Mouse (Mus musculus): ENCODE results near the gene Teddm2. TPM values are rescaled to one million over a fixed set of nuclear protein-coding genes. Genes with fewer than 3 reads are reported as not detected.
"Not testable (repeated sequence)": the region's sequence is repeated elsewhere in the genome, so short reads cannot be mapped to it uniquely, and the experiment has no call there.

The Teddm2 gene
- polyA plus RNA-seq, 1 experiment from 2014 or later, result 1.4 TPM

DNA sequence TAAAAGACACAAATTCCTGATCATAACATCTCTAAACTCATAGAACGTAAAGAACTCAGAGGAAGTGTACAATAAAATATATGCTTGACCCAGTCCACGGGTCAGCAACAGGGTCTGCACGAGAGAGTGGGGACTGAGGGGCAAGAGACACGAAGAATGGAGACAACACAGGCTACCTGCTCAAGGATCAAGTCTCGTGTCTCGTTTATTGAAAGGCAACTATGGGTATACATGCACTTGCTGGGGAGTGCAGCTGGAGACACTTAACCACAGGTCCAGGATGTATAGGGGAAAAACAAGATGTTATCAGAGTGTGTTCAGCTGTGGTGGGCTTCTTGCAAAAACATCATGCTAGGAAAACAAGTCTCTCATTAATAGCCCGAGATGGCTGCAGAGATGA is 47.3 kb downstream of the Teddm2 start:
- H3K36me3 ChIP-seq (replicated peaks); H3K4me1 ChIP-seq; H3K9me3 ChIP-seq; ATAC-seq (replicated peaks); H3K4me3 ChIP-seq; H3K27me3 ChIP-seq (replicated peaks); H3K4me2 ChIP-seq; H3K27ac ChIP-seq; H3K9ac ChIP-seq: not testable (repeated sequence)
- WGBS, result 82% methylated on average over 7 of the region's 7 CpGs

DNA sequence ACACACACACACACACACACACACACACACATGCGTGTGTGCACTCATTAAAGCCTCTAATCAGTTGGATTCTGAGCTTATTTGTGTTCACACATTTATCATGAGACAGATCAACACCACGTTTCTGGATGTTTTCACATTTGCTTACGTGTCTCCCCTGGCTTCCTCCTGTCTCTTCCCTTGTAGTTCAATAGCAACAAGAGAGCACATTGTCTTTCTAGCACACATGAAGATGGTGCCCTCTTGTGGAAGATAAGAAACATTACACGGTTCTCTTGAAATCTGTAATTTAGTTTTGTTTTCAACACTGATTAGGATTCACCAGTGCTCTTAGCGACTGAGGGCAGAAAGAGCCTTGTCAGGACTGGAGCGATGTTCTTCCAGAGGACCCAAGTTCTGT is 53.2 kb downstream of the Teddm2 start:
- H3K4me3 ChIP-seq, result no peak overlapping the region
- no peaks in the 10 kb centered on the region for H3K27me3 ChIP-seq (replicated peaks)
- H3K9ac ChIP-seq, result no peak overlapping the region
- no peaks in the 10 kb centered on the region for H3K9me3 ChIP-seq
- WGBS, result 26% methylated on average over 6 of the region's 6 CpGs
- H3K27ac ChIP-seq, result no peak overlapping the region
- H3K4me1 ChIP-seq, result no peaks in the 10 kb centered on the region
- ATAC-seq (replicated peaks), result no peak
- no peaks in the 10 kb centered on the region for H3K36me3 ChIP-seq (replicated peaks)
- no peak overlapping the region for H3K4me2 ChIP-seq

DNA sequence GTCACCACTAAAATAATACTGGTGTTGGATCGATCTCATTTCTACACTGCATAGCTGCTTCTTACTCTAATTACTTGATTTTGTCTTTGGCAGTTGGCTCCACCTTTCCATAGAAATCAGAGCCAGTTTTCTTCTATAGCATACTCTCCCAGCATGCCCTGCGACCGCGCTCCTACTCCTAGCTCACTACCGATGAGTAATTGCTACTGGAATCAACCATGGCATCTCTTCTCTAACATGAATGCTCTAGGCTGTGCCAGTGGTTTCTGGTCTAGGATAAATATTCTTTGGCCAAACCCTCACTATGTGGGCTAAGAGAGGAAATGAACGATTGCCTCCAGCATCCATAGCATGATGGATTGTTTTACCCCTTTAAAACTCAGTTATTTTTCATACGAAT is 53.6 kb downstream of the Teddm2 start:
- Histone ChIP-seq H3K9me3 (no peaks in the 10 kb centered on the region), H3K9ac (no peak overlapping the region), H3K36me3 (replicated peaks) (no peaks in the 10 kb centered on the region), H3K27ac (no peak overlapping the region), H3K4me1 (no peaks in the 10 kb centered on the region), H3K27me3 (replicated peaks) (no peaks in the 10 kb centered on the region), H3K4me2 (no peak overlapping the region), H3K4me3 (no peak overlapping the region)
- no peak for ATAC-seq (replicated peaks)
- 93% methylated on average over 7 of the region's 7 CpGs for WGBS

DNA sequence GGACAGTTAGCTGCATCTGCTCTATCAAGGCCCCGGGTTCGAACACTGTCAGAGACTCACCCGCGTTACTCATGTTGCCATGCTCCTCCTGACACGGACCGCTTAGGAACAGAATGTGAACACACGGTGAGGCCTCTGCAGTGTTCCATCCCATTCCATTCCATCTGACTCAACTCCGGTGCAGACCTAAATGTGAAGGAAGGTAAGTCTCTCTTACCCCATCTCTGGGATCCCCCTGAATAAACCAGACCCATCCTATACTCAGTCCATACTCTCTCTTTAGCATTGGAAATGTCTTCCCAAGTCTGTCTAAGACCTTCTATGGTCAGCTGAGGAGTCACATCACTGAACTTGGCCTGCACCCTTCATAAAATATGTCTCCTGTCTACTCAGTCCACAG is 56.0 kb downstream of the Teddm2 start, which contains the start of gene Rgsl1:
Gene Rgsl1 (minus strand): TSS at position 101 of the 400 bp plus-strand sequence.
- H3K27ac ChIP-seq, result no peak within 1 kb of the TSS
- no peaks in the 10 kb centered on the region for H3K27me3 ChIP-seq (replicated peaks)
- no peaks in the 10 kb centered on the region for H3K9me3 ChIP-seq
- no peak within 1 kb of the TSS for H3K9ac ChIP-seq
- ATAC-seq (replicated peaks), result no peak
- H3K4me3 ChIP-seq, result no peak within 1 kb of the TSS
- no peaks in the 10 kb centered on the region for H3K4me1 ChIP-seq
- no peak within 1 kb of the TSS for H3K4me2 ChIP-seq
- H3K36me3 ChIP-seq (replicated peaks), result no peaks in the 10 kb centered on the region
- WGBS, result 96% methylated on average over 8 of the region's 8 CpGs

DNA sequence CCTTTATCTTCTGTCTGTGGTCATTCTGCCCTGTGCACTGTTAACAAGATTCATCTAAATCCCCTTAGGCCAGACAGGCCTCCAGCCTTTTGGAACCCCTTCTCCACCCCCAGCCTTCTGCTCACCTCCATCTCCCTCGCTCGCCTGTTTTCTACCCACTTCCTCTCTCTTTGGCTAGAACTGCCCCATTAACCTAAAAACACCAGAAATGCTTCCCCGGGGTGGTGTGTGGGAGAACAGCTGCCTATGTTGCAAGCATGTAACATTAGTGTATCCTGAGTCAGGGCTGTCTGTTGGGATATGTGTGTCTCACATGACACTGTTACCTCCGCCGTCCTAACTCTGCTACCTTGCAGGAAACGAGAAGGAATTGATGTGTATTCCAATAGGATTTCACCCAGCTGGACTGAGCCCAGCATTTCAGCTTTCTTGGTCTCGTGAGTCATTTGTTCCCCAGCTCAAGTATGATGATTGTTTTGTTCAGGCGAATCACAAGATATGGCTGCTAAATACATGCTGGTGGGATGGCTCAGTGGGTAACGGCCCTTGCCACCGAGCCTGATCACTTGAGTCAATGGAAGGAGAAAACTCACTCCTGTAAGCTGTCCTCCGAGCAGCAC is 57.8 kb downstream of the Teddm2 start:
- Histone ChIP-seq H3K4me3 (no peak overlapping the region), H3K27ac (no peak overlapping the region), H3K4me2 (no peak overlapping the region), H3K9ac (no peak overlapping the region), H3K27me3 (replicated peaks) (no peaks in the 10 kb centered on the region), H3K36me3 (replicated peaks) (no peaks in the 10 kb centered on the region), H3K9me3 (no peaks in the 10 kb centered on the region), H3K4me1 (no peaks in the 10 kb centered on the region)
- ATAC-seq (replicated peaks), result no peak
- WGBS, result 87% methylated on average over 11 of the region's 11 CpGs

DNA sequence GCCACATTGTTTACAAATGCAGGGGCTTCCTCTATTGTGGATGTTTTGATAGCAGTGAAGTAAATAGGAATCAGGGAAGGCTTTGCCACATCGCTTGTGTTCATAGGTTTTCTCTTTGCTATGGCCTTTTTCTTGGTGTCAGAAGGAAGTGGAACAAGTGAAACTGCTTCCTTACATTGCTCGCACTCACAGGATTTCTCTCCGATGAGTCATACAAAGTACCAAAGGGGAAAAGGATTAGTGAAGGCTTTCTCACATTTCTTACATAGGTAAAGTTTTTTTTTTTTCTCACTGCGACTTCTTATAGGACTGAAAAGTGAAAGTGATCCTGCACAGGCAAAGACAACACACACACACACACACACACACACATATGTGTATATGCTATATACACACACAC is 64.0 kb downstream of the Teddm2 start:
- Histone ChIP-seq H3K4me2 (no peak overlapping the region), H3K36me3 (replicated peaks) (no peaks in the 10 kb centered on the region), H3K27me3 (replicated peaks) (no peaks in the 10 kb centered on the region), H3K4me3 (no peak overlapping the region), H3K27ac (no peak overlapping the region), H3K9me3 (no peaks in the 10 kb centered on the region), H3K4me1 (no peaks in the 10 kb centered on the region), H3K9ac (no peak overlapping the region)
- no peak for ATAC-seq (replicated peaks)
- whole genome bisulfite sequencing, result 87% methylated on average over 4 of the region's 4 CpGs

DNA sequence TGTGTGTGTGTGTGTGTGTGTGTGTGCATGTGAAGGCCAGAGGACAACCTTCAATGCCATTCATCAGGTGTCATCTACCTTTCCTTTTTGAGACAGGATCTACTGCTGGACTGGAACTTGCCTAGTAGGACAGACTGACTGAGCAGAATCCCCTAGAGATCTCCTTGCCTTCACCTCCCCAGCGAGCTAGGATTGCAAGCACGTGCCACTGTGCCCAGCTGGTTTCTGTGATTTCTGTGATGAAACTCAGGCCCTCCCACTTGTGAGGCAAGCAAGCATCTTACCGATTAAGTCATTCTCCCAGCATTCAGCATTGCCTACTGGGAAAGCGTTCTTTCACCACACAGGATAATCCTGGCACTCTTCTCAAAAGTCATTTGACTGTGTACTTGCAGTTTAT is 69.3 kb downstream of the Teddm2 start:
- Histone ChIP-seq H3K4me2 (no peak overlapping the region), H3K27me3 (replicated peaks) (no peaks in the 10 kb centered on the region)
- 85% methylated on average over 4 of the region's 4 CpGs for WGBS

DNA sequence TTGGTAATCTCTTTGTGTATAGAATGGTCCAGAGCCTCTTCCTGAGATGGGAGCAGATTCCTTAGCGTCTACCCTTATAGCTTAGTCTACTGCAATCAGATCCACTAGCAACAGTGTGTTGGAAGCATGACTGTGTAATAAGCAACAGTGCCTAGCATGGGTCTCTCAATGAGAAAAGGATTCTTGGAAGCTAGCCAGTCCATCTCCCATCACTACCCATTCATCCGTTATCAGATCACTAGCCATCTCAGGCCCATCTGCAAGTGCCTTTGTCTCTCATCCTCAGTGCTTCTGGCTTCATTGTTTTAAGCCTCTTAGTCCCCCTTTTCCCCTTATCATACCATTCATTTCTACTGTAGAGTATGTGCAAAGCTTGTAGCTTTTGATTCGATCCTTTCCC is 79.8 kb downstream of the Teddm2 start:
- ATAC-seq (replicated peaks), result no peak
- H3K4me1 ChIP-seq, result no peaks in the 10 kb centered on the region
- H3K9me3 ChIP-seq, result no peaks in the 10 kb centered on the region
- no peaks in the 10 kb centered on the region for H3K27me3 ChIP-seq (replicated peaks)
- H3K27ac ChIP-seq, result no peak overlapping the region
- WGBS, result 64% methylated on average over 3 of the region's 3 CpGs
- H3K9ac ChIP-seq, result no peak overlapping the region
- H3K4me2 ChIP-seq, result no peak overlapping the region
- no peak overlapping the region for H3K4me3 ChIP-seq
- H3K36me3 ChIP-seq (replicated peaks), result no peaks in the 10 kb centered on the region

More for the DNA sequence above, 69.3 kb downstream of the Teddm2 start:
- Histone ChIP-seq H3K9me3 (no peaks in the 10 kb centered on the region), H3K9ac (no peak overlapping the region), H3K27ac (no peak overlapping the region), H3K4me1 (no peaks in the 10 kb centered on the region), H3K4me3 (no peak overlapping the region), H3K36me3 (replicated peaks) (no peaks in the 10 kb centered on the region)
- no peak for ATAC-seq (replicated peaks)

DNA sequence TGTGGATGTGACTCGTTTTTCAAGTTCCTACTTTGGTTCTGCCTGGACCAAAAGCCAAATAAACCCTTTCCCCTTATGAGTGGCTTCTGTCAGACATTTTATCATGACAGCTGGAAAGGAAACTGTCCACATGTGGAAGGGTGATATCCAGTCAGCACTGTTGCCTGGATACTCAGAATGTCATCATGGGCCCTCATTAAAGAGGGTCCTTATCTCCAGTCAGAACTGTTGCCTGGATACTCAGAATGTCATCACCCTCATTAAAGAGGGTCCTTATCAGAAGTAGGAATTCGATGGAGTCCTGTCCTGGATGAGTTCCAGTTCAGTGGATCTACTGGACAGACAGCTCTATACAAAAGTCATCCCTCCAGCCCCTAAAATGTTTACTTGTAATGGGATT is 85.8 kb downstream of the Teddm2 start:
- Histone ChIP-seq H3K4me2 (no peak overlapping the region), H3K4me1 (no peaks in the 10 kb centered on the region), H3K36me3 (replicated peaks) (no peaks in the 10 kb centered on the region), H3K9ac (no peak overlapping the region), H3K9me3 (no peaks in the 10 kb centered on the region), H3K27me3 (replicated peaks) (no peaks in the 10 kb centered on the region), H3K4me3 (no peak overlapping the region), H3K27ac (no peak overlapping the region)
- 63% methylated on average over 2 of the region's 2 CpGs for WGBS
- no peak for ATAC-seq (replicated peaks)

DNA sequence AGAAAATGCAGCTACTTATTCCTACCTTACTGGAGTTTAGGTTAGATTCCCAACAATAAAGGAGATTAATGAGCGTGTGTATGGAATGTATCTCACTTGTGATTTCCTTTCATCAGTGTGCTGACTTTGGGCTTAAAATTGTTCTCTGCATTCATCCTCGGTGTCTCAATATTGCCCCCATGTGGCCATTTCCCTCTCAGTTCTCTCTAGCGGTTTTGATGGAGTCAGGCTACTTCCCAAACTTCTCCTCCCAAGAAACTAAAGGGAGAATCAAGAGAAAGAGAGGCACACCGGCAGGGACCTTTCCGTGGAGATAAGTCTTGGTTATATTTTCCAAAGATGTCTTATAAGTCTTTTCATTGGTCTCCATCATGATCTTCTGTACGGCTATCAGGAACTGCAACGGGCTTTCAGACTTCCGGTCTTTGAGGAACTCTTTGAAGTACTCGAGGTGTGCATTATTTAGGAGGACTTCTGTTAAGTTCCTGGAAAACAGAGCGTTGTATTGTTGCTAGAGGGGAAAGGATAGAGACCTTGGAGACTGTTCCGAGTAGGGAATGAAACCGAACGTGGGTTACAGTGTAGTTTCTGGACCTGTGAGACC is 92.5 kb downstream of the Teddm2 start:
- Histone ChIP-seq H3K4me1 (no peaks in the 10 kb centered on the region), H3K27ac (no peak overlapping the region), H3K36me3 (replicated peaks) (no peaks in the 10 kb centered on the region), H3K4me3 (no peak overlapping the region), H3K9me3 (no peaks in the 10 kb centered on the region), H3K4me2 (no peak overlapping the region), H3K9ac (no peak overlapping the region), H3K27me3 (replicated peaks) (no peaks in the 10 kb centered on the region)
- WGBS, result 51% methylated on average over 13 of the region's 13 CpGs
- no peak for ATAC-seq (replicated peaks)

DNA sequence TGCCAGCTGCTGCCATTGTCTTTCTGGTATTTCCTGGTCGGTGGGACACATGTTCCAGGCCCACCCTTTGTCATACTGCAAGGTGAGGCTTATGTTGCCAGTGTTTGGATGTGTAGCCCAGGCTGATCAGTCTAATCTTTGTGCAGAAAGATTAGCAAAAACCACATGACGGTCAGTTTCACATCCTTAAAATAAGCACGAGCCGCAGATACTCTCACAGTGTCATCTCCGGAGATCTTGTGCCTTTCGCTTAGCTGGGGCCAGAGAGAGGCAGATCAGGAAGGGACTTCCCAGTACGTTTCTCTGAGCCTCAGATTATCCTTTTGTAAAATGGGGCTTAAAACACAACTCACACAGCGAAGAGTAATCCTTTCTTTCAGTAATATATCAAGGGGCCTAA is 96.5 kb downstream of the Teddm2 start:
- H3K27me3 ChIP-seq (replicated peaks), result no peaks in the 10 kb centered on the region
- no peak overlapping the region for H3K27ac ChIP-seq
- whole genome bisulfite sequencing, result 47% methylated on average over 8 of the region's 8 CpGs
- no peaks in the 10 kb centered on the region for H3K9me3 ChIP-seq
- no peak overlapping the region for H3K4me2 ChIP-seq
- no peak for ATAC-seq (replicated peaks)
- no peaks in the 10 kb centered on the region for H3K4me1 ChIP-seq
- H3K36me3 ChIP-seq (replicated peaks), result no peaks in the 10 kb centered on the region
- H3K4me3 ChIP-seq, result no peak overlapping the region
- no peak overlapping the region for H3K9ac ChIP-seq

DNA sequence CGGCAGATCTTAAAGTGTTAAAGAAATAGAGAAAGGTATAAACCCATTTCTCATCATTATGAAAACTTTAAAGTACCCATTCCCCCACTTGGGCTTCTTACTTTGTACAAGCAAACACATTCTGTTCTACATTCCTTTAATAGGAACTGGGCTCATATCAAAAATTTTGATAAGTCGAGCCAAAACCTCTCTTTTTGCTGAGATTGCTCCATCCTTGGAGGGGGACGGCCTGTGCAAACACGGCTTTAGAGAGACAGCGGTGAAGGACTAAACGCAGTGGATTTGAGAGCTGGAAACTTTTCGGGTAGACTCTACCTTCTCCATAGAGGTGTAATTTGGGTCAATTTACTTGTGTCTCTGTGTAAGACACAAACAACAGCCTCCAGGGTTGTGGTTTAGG is 97.3 kb downstream of the Teddm2 start:
- Histone ChIP-seq H3K36me3 (replicated peaks) (no peaks in the 10 kb centered on the region), H3K4me2 (no peak overlapping the region), H3K27me3 (replicated peaks) (no peaks in the 10 kb centered on the region), H3K9me3 (no peaks in the 10 kb centered on the region), H3K4me3 (no peak overlapping the region), H3K9ac (no peak overlapping the region), H3K4me1 (no peaks in the 10 kb centered on the region), H3K27ac (no peak overlapping the region)
- 80% methylated on average over 7 of the region's 7 CpGs for WGBS
- ATAC-seq (replicated peaks), result no peak

Data from midbrain, embryonic 15.5 days (tissue).